Comparison of ENCODE assay signal across 19 mouse cellular contexts in the genomic region with DNA sequence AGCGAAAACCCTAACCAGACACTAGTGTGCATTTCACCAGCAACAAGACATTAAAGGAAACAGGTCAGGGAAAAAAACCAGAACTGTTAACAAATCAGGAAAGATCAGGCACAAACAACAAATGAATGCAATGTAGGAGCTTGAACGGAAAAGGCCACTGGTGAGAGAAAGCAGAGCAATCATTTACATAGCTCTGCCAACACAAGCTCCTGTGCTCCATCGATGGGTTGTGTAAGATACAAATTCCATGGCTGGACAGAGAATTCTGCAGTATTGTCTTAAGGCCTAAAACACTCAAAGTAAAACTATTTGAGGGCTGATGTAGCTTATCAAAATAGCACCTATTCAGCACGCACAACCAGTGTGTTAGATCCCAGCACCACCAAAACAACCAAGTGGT. TPM values are rescaled to one million over a fixed set of nuclear protein-coding genes. Genes with fewer than 3 reads are reported as not detected.
DNase-seq lines count a peak whose midpoint lies in the region; ATAC-seq lines count a peak whose summit lies in the region.
"Had no signal": no experiment of that assay in that cellular context is flagged by ENCODE, and none has a peak within 500 bp of the region (broad histone marks: within the 10 kb centered on the region; RNA-seq: fewer than 3 reads in every experiment).

No protein-coding gene starts in this region.

- H3K36me3 ChIP-seq in heart, embryonic 16.5 days (ENCODE audit: control insufficient read depth, insufficient read depth), result no peaks in the 10 kb centered on the region; the same call in 1 of the 2 replicates
- H3K36me3 ChIP-seq in liver, embryonic 16.5 days (ENCODE audit: control insufficient read depth, insufficient read depth), result no peaks in the 10 kb centered on the region
- no peaks in the 10 kb centered on the region for H3K36me3 ChIP-seq in liver, embryonic 11.5 days (ENCODE audit: control insufficient read depth, insufficient read depth, low read length)
- peaks cover 6% of the 10 kb centered on the region; the same call in 1 of the 2 replicates for H3K36me3 ChIP-seq in forebrain, embryonic 10.5 days (replicated peaks)
- H3K36me3 ChIP-seq: heart, embryonic 15.5 days; hindbrain, embryonic 12.5 days had no signal

- no peak overlapping the region for H3K4me2 ChIP-seq in heart, embryonic 16.5 days (ENCODE audit: low read depth, low read length)
- no peak overlapping the region for H3K4me2 ChIP-seq in liver, embryonic 16.5 days (ENCODE audit: low read depth, low read length)
- H3K4me2 ChIP-seq in liver, embryonic 11.5 days, result no peak overlapping the region
- H3K4me2 ChIP-seq: heart, embryonic 11.5 days; heart, embryonic 15.5 days; hindbrain, embryonic 12.5 days had no signal

- 0 out of 2 replicates have a peak, but pooled peaks cover 2% of the 10 kb centered on the region for H3K9me3 ChIP-seq in heart, embryonic 16.5 days (replicated peaks; ENCODE audit: control insufficient read depth, low read length)
- H3K9me3 ChIP-seq in liver, embryonic 16.5 days (replicated peaks; ENCODE audit: control insufficient read depth, low read length), result no peaks in the 10 kb centered on the region
- no peaks in the 10 kb centered on the region for H3K9me3 ChIP-seq in liver, embryonic 11.5 days (ENCODE audit: control insufficient read depth, low read length)
- H3K9me3 ChIP-seq in forebrain, embryonic 10.5 days, result no peaks in the 10 kb centered on the region
- H3K9me3 ChIP-seq: embryonic facial prominence, embryonic 10.5 days; heart, embryonic 15.5 days; hindbrain, embryonic 12.5 days had no signal

- H3K4me1 ChIP-seq in heart, embryonic 16.5 days (ENCODE audit: control insufficient read depth, insufficient read depth, low read length), result peaks cover 25% of the 10 kb centered on the region
- peaks cover 9% of the 10 kb centered on the region for H3K4me1 ChIP-seq in liver, embryonic 16.5 days (ENCODE audit: control insufficient read depth, low read depth, low read length)
- H3K4me1 ChIP-seq in liver, embryonic 11.5 days (replicated peaks; ENCODE audit: control insufficient read depth, insufficient read depth, low read length), result peaks cover 10% of the 10 kb centered on the region
- H3K4me1 ChIP-seq in forebrain, embryonic 10.5 days, result peaks cover 10% of the 10 kb centered on the region

- ATAC-seq in heart, embryonic 16.5 days (replicated peaks; ENCODE audit: extremely low read depth, insufficient read depth, low FRiP score), result no peak
- peak; percentile 67 for ATAC-seq in liver, embryonic 16.5 days (ENCODE audit: low read depth)
- no peak for ATAC-seq in liver, embryonic 11.5 days (replicated peaks; ENCODE audit: low FRiP score)
- ATAC-seq in megakaryocyte progenitor cell, adult 5-6 weeks (replicated peaks; ENCODE audit: poor library complexity), result 0 out of 2 replicates have a peak, but pooled peaks have one; percentile 26
- ATAC-seq: forebrain, embryonic 14.5 days; hindbrain, embryonic 16.5 days had no signal

- 0 out of 2 replicates have a peak overlapping the region, but pooled peaks have one; percentile 46 for H3K27ac ChIP-seq in heart, embryonic 16.5 days (ENCODE audit: low read length)
- H3K27ac ChIP-seq in liver, embryonic 16.5 days (ENCODE audit: low read length), result peak overlapping the region; percentile 61
- H3K27ac ChIP-seq in liver, embryonic 11.5 days (ENCODE audit: low read depth, low read length), result no peak overlapping the region
- no peak overlapping the region for H3K27ac ChIP-seq in forebrain, embryonic 10.5 days
- H3K27ac ChIP-seq: embryonic facial prominence, embryonic 10.5 days; gastrocnemius, adult 2 months; hindbrain, embryonic 12.5 days had no signal

- no peak for DNase-seq in heart, adult 9 months (ENCODE audit: low spot score in 2 of 2)
- DNase-seq in liver, embryonic 11.5 days (ENCODE audit: low spot score), result no peak
- no peak for DNase-seq in forebrain, embryonic 10.5 days (ENCODE audit: extremely low spot score, low spot score)
- DNase-seq in right cerebral cortex, postnatal 10 days (ENCODE audit: low spot score in 2 of 2), result no peak
- DNase-seq: adrenal gland, postnatal 14 days; cerebellum, adult 2 months; cerebellum, postnatal 10 days; gastrocnemius, adult 2 months; gastrocnemius, postnatal 25 days; heart, postnatal 4 days had no signal

- H3K4me3 ChIP-seq in heart, embryonic 16.5 days (ENCODE audit: low read length), result no peak overlapping the region
- H3K4me3 ChIP-seq in liver, embryonic 16.5 days (ENCODE audit: low read depth, low read length), result no peak overlapping the region
- H3K4me3 ChIP-seq in liver, embryonic 11.5 days (ENCODE audit: low read depth, low read length), result no peak overlapping the region
- no peak overlapping the region for H3K4me3 ChIP-seq in forebrain, embryonic 10.5 days
- H3K4me3 ChIP-seq: embryonic facial prominence, embryonic 10.5 days; gastrocnemius, adult 2 months; heart, embryonic 15.5 days; hindbrain, embryonic 12.5 days had no signal

- no peaks in the 10 kb centered on the region for H3K27me3 ChIP-seq in heart, embryonic 16.5 days (ENCODE audit: control insufficient read depth, insufficient read depth, low read length)
- no peaks in the 10 kb centered on the region for H3K27me3 ChIP-seq in liver, embryonic 16.5 days (ENCODE audit: control insufficient read depth, insufficient read depth, low read depth, low read length)
- H3K27me3 ChIP-seq in liver, embryonic 11.5 days (replicated peaks; ENCODE audit: control insufficient read depth, insufficient read depth, low read length), result no peaks in the 10 kb centered on the region
- H3K27me3 ChIP-seq in forebrain, embryonic 10.5 days (ENCODE audit: poor library complexity, severe bottlenecking), result no peaks in the 10 kb centered on the region
- H3K27me3 ChIP-seq: heart, embryonic 15.5 days; hindbrain, embryonic 12.5 days had no signal

- 50% methylated on average over 4 of the region's 4 CpGs for WGBS in heart, embryonic 16.5 days
- 61% methylated on average over 4 of the region's 4 CpGs for WGBS in liver, embryonic 16.5 days (ENCODE audit: insufficient replicate concordance)
- 79% methylated on average over 4 of the region's 4 CpGs for WGBS in liver, embryonic 11.5 days
- WGBS in forebrain, embryonic 10.5 days, result 94% methylated on average over 4 of the region's 4 CpGs

- H3K9ac ChIP-seq in heart, embryonic 16.5 days (ENCODE audit: low read length), result no peak overlapping the region
- no peak overlapping the region for H3K9ac ChIP-seq in liver, embryonic 16.5 days (ENCODE audit: low read depth, low read length)
- H3K9ac ChIP-seq in liver, embryonic 11.5 days (ENCODE audit: low read depth, low read length), result no peak overlapping the region
- H3K9ac ChIP-seq: heart, embryonic 15.5 days; hindbrain, embryonic 12.5 days had no signal

RNA-seq across cellular contexts. Expression of gene Aplp2, which starts 28.6 kb away (rescaled TPM):
- polyA plus RNA-seq in heart, embryonic 16.5 days (2015; fragmentation: Nextera tagmentation; extraction: Ambion mirVana), result 392 and 422 TPM in 2 replicates
- polyA plus RNA-seq in liver, embryonic 16.5 days (2015; fragmentation: Nextera tagmentation; extraction: Ambion mirVana), result 194 and 198 TPM in 2 replicates
- 256 and 297 TPM in 2 replicates for polyA plus RNA-seq in liver, embryonic 11.5 days (2014; fragmentation: Nextera tagmentation; extraction: Ambion mirVana)
- 31.2 and 54.0 TPM in 2 replicates for total RNA-seq in megakaryocyte progenitor cell, adult 5-6 weeks (2015)
- total RNA-seq in megakaryocyte progenitor cell, adult 5-6 weeks (2017), result 36.9 and 71.1 TPM in 2 replicates
- polyA plus RNA-seq in forebrain, embryonic 10.5 days (2016; fragmentation: Nextera tagmentation; extraction: Ambion mirVana), result 206 and 216 TPM in 2 replicates

RNA-seq across cellular contexts. Expression of gene St14, which starts 51.4 kb away (rescaled TPM):
- polyA plus RNA-seq in heart, embryonic 16.5 days (2015; fragmentation: Nextera tagmentation; extraction: Ambion mirVana), result 3.6 and 6.2 TPM in 2 replicates
- 0.51 and 1.0 TPM in 2 replicates for polyA plus RNA-seq in liver, embryonic 16.5 days (2015; fragmentation: Nextera tagmentation; extraction: Ambion mirVana)
- 1.4 and 1.5 TPM in 2 replicates for polyA plus RNA-seq in liver, embryonic 11.5 days (2014; fragmentation: Nextera tagmentation; extraction: Ambion mirVana)
- 3.0 and 3.2 TPM in 2 replicates for total RNA-seq in megakaryocyte progenitor cell, adult 5-6 weeks (2015)
- total RNA-seq in megakaryocyte progenitor cell, adult 5-6 weeks (2017), result 8.0 and 15.9 TPM in 2 replicates
- polyA plus RNA-seq in forebrain, embryonic 10.5 days (2016; fragmentation: Nextera tagmentation; extraction: Ambion mirVana), result 4.3 and 6.2 TPM in 2 replicates

Comparison
In these comparisons a context has a peak if more than half of its experiments do, and no peak if none do; other contexts are left out.
1. ATAC-seq: peak in liver, embryonic 16.5 days (single experiment) and megakaryocyte progenitor cell, adult 5-6 weeks (single experiment); none in heart, embryonic 16.5 days (single experiment) and liver, embryonic 11.5 days (single experiment).
2. H3K27ac ChIP-seq: peak in heart, embryonic 16.5 days (single experiment) and liver, embryonic 16.5 days (single experiment); none in liver, embryonic 11.5 days (single experiment) and forebrain, embryonic 10.5 days (single experiment).